Mouse (Mus musculus): Measurements from ENCODE around the gene Pacsin2.
"Not testable (repeated sequence)": the region's sequence is repeated elsewhere in the genome, so short reads cannot be mapped to it uniquely, and the experiment has no call there.

Gene Pacsin2

DNA sequence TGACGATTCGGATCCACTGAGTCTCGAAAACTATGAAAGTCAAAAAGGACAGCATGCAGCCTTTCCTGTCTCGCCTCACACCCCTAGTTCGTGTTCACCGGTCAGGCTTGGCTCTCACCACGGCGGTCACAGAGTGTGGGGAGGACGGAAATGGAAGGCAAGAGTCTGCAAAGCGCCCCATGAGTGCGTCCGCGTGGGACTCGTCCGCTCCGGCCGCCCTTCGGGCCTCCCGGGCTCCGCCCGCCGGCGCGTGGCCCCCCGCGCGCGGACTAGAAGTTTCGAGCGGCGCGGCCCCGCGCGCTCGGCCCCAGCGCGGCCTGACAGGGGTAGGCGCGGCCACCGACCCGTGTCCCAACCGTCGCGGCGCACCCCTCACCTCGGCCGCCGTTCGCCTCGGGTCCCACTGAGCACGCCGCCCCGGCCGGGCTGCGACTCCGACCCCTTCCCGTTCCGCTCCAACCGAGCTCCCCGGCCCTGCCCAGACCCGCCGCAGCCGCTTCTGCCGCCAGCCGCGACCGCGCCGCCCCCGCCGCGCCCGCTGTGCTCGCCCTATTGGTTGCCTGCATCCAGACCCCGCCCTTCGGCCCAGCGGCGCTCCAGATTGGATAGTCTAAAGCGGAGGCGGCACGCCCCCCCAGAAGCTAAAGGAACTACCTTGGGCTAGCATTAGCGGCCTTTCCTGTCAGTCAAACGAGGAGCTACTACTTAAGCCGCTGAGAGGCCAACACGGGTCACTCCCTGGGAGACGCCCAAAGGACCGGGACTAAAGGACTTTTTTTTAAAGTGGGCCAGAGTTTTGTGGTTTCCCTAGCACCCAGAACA lies at the start of gene Pacsin2:
Gene Pacsin2, minus strand, starts transcription at position 524 of the 822 bp plus-strand sequence.
- peak; percentile 100 for DNase-seq

DNA sequence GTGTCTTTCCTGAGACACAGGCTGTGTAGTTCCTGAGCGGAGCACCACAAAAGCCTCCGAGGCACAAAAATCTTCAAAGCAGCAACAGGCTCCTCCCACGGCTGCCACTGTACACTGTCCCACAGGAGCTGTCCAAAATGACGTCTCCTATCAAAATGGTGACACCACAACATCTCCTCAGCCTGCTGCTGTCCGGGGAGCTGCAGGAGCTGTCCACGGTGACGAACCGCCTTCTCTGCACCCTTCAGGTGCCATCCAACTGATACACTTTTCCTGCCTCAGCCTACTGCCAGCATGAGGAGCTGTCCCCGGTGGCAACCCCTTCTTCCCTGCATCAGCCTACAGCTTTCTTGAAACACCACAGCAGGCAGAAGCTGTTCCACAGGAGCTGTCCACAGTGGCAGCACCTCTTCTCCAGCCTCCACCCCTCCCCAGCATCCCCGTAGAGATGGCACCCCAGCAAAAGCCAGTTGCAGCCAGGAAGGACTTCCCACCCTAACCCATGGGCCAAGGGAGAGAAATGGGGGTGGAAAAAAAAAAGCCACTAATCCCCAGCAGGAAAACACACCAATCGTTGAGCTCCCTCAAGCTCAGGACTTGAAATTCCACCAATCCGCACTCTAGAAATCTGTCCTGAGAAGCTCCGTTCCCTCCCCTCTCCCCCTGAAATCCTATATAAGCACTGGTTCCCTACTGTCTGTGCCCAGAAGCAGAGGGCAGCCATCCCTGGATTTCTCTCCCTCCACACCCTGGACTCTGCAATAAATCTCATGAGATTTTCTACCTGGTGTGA lies 48.3 kb upstream of the Pacsin2 start:
- no peak for DNase-seq

DNA sequence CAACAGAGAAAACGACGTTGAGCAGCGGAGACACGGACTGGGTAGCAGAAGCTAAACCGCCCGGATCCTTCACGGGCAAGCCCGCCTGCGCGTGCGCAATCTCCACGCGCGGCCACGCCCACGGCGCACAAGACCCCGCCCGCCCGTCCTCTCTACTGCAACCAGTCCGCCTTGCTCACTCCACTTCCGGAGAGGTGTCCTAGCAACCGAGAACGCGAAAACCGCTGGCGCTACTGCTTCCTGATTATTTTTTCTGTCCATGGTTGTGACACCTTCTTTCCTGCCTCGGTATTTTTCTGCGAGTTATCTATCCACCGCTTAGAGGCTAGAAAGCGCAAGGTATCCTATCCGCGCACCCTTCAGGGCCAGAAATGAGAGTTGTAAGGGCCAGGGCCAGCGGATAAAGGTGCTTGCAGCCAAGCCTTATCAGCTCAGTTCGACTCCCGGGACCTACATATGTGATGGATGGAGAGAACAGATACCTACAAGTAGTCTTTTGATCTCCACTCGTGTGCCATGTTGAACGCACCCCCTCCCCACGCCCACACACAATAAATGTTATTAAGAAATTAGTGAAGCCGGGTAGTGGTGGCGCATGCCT lies 46.5 kb upstream of the Pacsin2 start, which contains the start of gene Ttll1:
Gene Ttll1, minus strand, starts transcription at position 89 of the 601 bp plus-strand sequence.
- peak; percentile 98 for DNase-seq

DNA sequence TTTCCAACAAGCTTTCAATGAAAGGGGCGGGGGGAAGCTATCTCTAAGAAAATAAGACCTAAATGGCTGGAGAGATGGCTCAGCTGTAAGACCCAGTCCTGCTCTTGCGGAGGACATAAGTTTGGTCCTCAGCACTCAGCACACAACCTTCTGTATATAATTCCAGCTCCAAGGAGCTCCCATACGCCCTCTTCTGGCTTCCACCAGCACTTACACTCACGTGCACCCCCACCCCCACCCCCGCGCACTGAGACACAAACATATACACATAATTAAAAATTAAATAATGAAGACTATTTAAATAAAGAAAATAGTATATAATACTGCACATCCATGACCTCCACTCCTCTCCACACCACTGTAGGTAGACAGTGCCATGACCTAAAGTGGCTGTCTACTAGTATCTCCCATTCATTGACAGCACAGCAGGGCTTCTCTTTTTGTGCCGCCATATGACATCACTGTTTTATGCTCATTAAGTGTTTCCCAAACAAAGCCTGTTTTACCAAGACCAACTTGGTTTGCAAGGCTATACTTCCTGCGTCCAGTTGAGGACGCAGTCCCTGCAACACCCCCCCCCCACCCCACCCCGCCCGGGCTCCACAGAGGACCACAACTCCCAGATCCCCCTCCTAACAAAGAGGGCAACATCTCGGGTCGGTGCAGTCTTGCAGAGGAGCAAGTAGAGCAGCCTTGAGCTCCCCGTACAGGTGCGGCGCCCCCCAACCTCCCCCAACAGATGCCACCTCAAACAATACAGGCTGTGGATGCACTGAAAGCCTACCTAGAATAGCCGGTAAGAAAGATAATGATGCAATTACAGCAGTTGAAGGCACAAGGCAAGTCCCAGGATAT lies 45.8 kb upstream of the Pacsin2 start:
- DNase-seq, result no peak

DNA sequence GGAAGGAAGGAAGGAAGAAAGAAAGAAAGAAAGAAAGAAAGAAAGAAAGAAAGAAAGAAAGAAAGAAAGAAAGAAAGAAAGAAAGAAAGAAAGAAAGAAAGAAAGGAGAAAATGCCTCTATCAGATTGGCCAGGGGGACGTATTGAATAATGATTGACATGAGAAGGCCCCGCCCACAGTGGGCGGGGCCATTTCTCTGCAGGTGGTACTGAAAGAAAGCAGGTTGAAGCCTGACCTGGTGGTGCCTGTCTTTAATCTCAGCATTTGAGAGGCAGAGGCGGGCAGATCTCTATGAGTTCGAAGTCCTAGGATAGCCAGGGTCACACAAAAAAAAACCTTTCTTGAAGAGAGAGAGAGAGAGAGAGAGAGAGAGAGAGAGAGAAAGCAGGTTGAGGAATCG lies 37.1 kb upstream of the Pacsin2 start:
- not testable (repeated sequence) for DNase-seq

DNA sequence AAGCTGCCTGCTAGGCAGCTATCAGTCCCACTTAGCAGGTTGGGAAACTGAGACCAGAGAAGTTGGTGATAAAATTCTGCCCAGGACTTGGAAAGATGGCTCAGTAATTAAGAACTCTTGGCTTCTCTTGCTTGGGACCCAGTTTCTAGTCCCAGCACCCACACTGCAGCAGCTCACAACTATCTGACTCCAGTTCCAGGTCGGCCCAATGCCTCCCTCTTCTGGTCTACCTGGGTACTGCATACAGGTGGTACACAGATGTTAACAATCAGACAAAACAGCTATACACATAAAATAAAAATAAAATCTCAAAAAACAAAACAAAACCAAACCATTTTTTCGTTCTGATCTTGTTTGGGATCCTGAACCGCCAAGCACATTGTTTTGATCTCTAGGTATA lies 35.9 kb upstream of the Pacsin2 start:
- peak; percentile 56 for DNase-seq

DNA sequence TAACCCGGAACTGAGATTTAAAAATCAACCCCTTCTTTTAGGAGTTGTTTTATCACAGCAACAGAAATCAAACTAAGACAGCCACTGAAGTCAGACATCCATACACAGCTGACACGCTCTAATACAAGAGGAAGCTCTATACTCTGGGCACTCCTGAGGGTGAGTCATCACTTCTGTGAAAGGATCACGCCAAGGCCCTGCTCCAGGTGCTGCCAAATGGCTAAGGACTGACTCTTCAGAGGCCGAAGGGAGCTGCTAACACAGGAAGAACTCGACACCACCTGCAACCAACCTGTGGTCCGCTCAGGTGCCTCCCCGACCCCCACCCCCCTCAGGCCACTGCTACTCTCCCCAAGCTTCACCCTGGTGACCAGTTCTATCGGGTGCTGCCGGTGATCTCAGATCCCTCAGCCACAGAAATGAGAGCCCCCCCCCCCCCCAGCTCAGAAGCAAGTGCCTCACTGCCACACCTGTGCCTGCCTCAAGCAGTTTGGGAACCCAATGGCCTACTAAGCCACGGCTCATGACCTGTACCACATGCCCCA lies 34.9 kb upstream of the Pacsin2 start:
- no peak for DNase-seq

DNA sequence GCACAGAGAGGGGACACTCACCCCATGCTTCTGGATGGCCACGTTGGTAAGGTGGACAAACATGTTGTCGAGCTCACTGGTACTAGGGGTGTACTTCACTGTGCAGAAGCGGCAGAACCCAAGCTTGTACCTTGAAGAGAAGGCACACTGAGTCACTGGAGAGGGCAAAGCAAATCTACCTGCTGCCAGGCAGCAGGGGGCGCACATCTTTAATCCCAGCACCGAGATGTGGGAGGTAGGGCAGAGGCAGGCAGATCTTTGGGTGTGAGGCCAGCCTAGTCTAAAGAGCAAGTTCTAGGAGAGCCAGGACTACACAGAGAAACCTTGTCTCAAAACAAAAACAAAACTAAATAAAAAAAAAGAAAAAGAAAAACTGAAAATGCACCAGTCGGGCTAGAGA lies 32.9 kb upstream of the Pacsin2 start:
- no peak for DNase-seq

DNA sequence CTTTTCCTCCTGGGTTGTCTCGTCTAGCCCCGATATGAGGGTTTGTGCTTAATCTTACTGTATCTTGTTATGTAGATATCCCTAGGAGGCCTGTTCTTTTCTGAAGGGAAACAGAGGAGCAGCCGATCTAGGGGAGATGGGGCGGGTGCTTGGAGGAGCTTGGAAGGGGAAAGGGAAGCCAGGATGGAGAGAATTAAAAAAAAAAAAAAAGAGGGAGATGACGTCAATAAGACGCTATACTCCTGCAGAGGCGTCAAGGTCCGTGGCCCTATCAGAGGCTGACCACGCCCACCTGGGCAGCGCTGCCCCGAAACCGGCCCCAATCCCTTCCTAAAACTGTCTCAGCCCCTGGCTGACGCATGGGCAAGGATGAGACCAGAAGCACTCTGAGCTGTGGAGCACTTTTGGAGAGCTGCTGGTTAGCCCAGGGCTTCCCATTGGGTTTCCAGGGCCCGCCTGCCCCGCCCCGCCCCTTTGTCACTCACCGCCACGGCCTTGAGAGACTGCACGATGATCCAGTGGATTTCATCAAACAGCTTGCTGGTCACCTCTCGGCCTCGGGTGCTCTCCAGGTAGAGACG lies 31.5 kb upstream of the Pacsin2 start:
- DNase-seq, result no peak

DNA sequence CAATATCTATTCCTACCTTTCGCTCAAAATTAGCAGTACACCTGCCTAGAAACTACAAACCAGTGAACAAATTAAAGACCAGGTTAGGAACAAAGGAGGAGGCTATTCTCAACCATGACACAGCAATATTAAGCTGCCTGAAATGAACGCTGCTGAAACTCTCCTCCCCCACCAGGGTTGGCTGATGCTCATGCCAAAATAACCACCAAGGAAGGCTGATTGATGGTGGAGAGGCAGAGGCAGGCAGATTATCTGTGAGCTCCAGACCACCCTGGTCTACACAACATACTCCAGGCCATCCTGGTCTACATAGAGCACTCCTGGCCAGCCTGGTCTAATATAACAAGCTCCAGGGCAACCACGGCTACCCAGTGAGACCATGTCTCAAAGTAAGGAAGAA lies 30.8 kb upstream of the Pacsin2 start:
- no peak for DNase-seq

DNA sequence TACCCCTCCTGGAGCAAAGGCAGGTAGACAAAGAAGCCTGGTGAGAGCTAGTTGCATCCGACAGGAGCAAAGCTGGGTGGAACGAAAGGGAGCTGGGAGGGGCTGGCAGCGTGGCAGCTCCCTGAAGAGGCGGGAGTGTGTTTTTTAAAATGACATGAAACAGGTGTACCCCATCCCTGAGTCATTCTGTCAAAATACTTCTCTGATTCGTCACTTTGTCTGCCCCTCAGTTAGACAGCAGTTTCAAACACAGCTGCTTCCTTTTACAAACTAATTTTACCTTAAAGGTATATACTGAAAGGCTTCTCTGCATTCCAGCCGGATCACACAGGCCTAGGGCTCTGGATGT lies 30.1 kb upstream of the Pacsin2 start:
- DNase-seq, result no peak

DNA sequence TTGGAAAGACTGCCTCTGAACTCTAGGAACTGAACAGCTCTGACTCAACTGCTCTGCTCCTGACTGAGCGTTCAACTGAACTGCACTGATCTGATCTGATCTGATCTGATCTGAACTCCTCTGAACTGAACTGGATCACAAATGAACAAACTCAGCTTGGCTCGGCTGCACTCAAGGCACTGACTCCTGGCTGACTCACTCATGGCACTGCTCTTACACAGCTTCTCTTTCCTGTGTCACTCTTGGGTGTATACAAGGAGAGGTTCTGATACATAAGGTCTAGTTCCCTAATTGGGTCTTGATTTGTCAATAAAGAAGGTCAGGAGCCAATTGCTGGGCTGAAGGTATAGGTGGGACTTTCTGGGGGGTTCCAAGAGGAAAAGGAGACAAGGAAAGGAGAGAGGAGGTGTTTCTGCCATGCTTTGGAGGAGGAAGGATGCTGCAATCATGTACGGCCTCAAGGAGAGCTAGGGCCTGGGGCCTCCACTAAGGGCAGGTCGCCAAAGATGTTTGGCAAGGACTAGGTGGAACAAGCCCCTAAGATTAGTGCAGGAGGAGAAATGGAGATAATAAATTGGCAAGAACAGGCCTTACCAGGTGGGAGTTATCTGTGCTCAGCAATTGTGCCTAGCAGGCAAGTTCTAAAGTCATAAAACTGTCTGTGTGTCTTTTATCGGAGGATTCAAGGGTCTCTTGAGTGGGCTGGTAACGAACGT lies 29.6 kb upstream of the Pacsin2 start:
- DNase-seq, result no peak

DNA sequence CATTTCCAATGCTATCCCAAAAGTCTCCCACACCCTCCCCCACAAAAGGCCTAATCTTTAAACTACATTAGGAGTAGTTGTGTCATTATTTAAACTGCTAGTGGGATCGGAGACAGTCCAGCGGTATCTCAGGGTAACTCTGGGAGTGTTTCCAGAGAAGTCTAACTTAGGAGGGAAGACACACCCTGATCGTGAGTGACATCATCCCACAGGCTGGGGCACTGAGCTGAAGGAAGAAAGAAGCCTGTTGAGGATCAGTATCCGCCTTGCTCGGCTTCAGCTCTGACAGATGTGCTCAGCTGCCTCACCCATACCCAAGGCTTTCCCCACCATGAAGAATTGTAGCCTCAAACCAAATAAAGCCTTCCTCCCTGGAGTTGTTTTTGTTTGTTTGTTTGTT lies 27.5 kb upstream of the Pacsin2 start:
- no peak for DNase-seq

DNA sequence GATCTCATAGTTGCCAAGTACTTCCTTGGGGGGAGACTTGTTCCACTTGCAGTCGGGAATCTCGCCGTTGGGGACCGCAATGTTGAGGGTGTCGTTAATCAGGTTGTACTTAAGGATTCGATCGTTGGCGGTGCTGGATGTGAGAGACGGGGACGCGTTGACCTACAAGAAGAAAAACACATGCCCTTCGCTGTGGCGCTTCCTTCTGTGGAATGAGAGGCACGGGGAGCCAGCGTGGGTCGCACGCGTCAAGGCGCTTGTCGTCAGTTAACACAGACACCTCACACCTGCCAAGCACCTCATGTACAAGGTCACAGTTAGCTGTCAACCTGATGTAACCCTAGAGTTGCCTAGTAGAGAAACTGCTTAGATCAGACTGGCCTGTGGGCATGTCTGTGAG lies 25.1 kb upstream of the Pacsin2 start:
- no peak for DNase-seq

DNA sequence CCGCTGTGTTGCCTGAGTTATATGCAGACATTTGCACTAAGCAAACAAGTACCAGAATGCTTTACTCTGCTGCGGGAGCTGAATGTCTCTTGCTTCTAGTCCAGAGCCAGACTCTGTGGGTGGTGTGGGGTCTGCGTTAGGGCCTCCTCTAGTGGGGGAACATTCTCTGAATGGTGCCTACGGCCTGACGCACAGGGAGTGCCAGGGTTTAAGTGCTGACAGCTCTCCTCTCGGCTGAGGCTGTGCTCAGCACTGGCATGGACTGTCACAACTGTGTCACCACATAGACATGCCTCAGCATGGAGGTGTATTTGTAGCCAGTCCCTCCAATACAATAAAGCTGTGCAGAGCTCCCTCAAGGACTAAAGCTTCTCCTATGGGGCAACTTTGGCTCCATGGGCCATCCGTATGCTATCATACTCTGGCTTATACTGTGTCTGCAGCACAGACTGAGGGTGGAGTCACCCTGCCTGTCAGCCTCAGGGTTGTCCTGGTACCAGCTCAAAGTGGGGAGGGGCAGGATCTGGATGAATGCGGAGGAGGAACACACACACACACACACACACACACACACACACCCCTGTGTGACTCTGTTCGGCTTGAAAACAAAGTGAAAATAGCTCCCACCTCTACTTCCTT lies 23.2 kb upstream of the Pacsin2 start:
- no peak for DNase-seq

DNA sequence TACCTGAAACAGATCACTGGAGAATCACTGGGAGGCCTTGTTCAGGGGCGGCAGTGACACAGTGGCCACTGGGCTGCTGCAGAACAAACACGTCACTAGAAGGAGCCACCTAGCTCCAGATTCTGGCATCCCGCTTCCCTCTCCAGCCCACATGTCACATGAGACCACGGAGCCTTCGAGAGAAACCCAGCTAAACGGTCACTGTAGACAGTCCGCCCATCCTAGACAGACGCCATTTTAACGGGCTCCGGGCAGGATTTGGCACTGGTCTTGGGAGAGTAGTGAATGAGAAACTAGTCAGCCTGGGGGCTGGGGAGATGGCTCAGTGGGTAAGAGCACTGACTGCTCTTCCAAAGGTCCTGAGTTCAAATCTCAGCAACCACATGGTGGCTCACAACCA lies 19.9 kb upstream of the Pacsin2 start:
- DNase-seq, result no peak

DNA sequence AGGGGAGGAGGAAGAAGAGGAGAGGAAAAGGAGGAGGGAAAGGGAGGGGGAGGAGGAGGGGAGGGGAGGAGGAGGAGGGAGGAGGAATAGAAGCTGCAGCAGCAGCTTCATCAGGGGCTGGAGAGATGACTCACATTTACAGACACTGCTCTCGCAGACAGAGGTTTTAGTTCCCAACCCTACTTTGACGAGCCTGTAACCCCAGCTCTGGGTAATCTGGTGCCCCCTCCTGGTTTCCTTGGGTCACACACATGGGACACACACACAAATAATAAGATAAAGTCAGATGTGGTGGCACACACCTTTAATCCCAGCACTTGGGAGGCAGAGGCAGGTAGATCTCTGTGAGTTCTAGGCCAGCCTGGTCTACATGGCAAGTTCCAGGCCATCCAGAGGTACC lies 19.1 kb upstream of the Pacsin2 start:
- DNase-seq, result peak; percentile 55

DNA sequence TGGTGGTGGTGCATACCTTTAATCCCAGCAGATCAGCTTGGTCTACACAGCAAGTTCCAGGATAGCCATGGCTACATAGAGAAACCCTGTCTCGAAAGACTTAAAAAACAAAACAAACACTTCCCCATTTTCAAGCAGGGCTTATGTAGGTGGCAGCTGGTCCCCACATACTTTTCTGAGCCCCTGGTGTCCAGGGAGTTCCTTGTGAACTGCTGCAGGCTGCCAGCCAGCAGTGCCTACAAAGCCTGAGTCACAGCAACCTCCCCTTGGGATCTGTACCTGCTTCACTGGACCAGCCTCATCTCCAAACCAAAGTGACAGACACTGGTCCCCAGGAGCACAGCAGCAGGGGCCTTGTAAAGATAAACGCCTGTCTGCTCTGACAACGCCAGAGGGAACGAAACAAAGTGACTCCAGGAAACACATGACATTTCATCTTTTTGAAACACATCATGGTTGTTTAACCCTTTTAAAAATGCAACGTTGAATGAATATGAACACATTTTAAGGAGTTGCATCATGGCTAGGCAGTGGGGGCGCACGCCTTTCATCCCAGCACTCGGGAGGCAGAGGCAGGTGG lies 18.3 kb upstream of the Pacsin2 start:
- DNase-seq, result no peak

DNA sequence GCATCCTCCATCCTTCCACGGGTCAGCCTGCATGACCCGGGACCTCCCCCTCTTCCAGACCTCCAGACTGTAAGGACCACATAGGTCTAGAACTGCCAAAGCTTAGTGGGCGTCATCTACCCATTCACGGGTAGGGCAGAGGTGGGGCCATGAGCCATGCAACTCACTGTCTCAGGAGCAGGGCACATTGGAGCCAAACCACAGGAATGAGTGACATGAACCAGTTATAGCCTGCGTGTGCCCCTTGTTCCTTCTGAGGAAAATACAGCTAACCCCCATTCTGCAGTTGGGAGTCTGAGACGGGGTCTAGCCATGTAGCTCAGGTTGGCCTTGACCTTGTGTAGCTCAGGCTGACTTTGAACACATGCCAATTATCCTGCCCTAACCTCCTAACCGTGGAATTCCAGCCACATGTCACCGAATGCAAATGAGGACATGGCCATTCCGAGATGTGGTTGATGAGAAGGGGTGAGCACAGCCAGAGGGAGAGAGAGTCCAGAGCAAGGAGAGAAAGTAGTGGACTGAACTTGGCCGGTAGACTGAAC lies 16.9 kb upstream of the Pacsin2 start:
- no peak for DNase-seq

DNA sequence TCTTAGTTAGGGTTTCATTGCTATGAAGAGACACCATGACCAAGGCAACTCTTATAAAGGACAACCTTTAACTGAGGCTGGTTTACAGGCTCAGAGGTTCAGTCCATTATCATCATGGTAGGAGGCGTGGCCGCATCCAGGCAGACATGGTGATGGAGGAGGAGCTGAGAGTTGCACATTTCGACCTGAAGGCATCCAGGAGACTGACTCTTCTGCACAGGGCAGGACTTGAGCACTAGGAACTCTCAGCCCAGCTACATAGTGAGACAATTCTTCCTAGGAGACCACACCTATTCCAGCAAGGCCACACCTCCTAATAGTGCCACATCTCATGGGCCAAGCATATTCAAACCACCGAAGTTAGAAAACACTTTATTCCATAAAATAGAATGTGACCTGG lies 15.4 kb upstream of the Pacsin2 start:
- no peak for DNase-seq

Measured in kidney, adult 9 months (tissue).